Mouse (Mus musculus) cerebellum, adult 2 months (tissue): ENCODE measurements around the gene Gm45140.

Experiments used
- CTCF ChIP-seq: fragments of 200-500 bp; IDR thresholded peaks from 2 replicates; pipeline ENCODE4 v1.5.1; 2011; ENCODE audit warnings: low read depth, mild to moderate bottlenecking, control low read depth, low read length, moderate library complexity, borderline replicate concordance; ENCODE audit not compliant: insufficient read depth
- POLR2A ChIP-seq: fragments of 200-500 bp; IDR thresholded peaks from 2 replicates; pipeline ENCODE4 v1.6.1; 2011; ENCODE audit warnings: low read length, control low read depth, borderline replicate concordance; ENCODE audit not compliant: insufficient read depth

DNA sequence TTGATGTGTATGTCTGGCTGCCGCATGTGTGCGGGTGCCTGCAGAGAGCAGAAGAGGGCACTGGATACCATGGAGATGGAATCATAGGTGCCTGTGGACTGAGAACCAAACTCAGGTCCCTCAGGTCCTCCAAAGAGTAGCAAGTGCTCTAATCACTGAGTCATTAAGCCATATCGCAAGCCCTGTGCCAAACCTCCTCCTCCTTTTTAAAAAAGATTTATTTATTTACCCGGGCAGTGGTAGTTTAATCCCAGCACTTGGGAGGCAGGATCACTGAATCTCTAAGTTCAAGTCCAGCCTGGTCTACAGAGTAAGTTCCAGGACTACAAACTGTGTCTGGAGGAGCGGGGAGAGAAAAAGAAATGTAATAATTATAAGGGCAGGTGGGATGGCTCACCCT lies 21.1 kb downstream of the Gm45140 start:
- no peak for TF ChIP-seq CTCF
- TF ChIP-seq POLR2A, result no peak
